Mouse (Mus musculus) heart, embryonic 14.5 days (tissue): Measurements from ENCODE around the gene Mtf1. TPM values are rescaled to one million over a fixed set of nuclear protein-coding genes. Genes with fewer than 3 reads are reported as not detected.

ENCODE experiments used
- ATAC-seq: fragments of 200-750 bp; cut with Nextera tagmentation; 2 replicates; pipeline ENCODE4 v1.8.0; 2017; ENCODE audit warnings: low read depth, moderate TSS enrichment; ENCODE audit not compliant: insufficient number of reproducible peaks, insufficient read depth, low FRiP score
- H3K27ac ChIP-seq, 2 experiments: fragments of 200-500 bp in 1 of 2; fragments of 300-500 bp in 1 of 2; sonication (generic) in 1 of 2; replicated peaks in 1 of 2; 2 replicates each; pipeline ENCODE4 v1.5.1; 2012 to 2014; ENCODE audit warnings: low read depth in 2 of 2, low read length in 2 of 2, control low read depth in 1 of 2, mild to moderate bottlenecking in 1 of 2, mixed read lengths in 1 of 2; ENCODE audit not compliant: control insufficient read depth in 1 of 2, insufficient read depth in 1 of 2
- H3K27me3 ChIP-seq: fragments of 300-500 bp; sonication (generic); 2 replicates; pipeline ENCODE4 v1.6.1; 2014; ENCODE audit warnings: mild to moderate bottlenecking, low read length, control low read depth; ENCODE audit not compliant: control insufficient read depth, insufficient read depth
- H3K36me3 ChIP-seq: fragments of 300-500 bp; sonication (generic); 2 replicates; pipeline ENCODE4 v1.6.1; 2014; ENCODE audit warnings: mild to moderate bottlenecking, control low read depth, low read length, mixed read lengths; ENCODE audit not compliant: control insufficient read depth, insufficient read depth
- H3K4me1 ChIP-seq, 2 experiments: fragments of 200-500 bp in 1 of 2; fragments of 300-500 bp in 1 of 2; sonication (generic) in 1 of 2; 2 replicates each; pipeline ENCODE4 v1.6.1; 2012 to 2014; ENCODE audit warnings: low read length in 2 of 2, control low read depth in 1 of 2, mixed read lengths in 1 of 2; ENCODE audit not compliant: control insufficient read depth in 2 of 2, insufficient read depth in 2 of 2
- H3K4me2 ChIP-seq: fragments of 300-500 bp; sonication (generic); 2 replicates; pipeline ENCODE4 v1.6.1; 2014; ENCODE audit warnings: mild to moderate bottlenecking, low read length
- H3K4me3 ChIP-seq, 2 experiments: fragments of 200-500 bp in 1 of 2; fragments of 300-500 bp in 1 of 2; sonication (generic) in 1 of 2; 2 replicates each; pipeline ENCODE4 v1.5.1; 2012 to 2014; ENCODE audit warnings: low read length in 2 of 2, mild to moderate bottlenecking in 2 of 2, control low read depth in 1 of 2, low read depth in 1 of 2, moderate library complexity in 1 of 2; ENCODE audit not compliant: control insufficient read depth in 1 of 2, insufficient read depth in 1 of 2
- H3K9ac ChIP-seq: fragments of 300-500 bp; sonication (generic); 2 replicates; pipeline ENCODE4 v1.6.1; 2014; ENCODE audit warnings: mild to moderate bottlenecking, low read length
- H3K9me3 ChIP-seq: fragments of 300-500 bp; sonication (generic); 2 replicates; pipeline ENCODE4 v1.6.1; 2016; ENCODE audit warnings: low read length, control low read depth; ENCODE audit not compliant: control insufficient read depth
- WGBS: fragments of 180-500 bp; shearing (Covaris S2); extraction: QIAGEN DNeasy Blood & Tissue Kit; methylation state at CpG from one replicate; pipeline ENCODE4 v1.1.7; 2014; 5-methylcytosine and 5-hydroxymethylcytosine counted together
- polyA plus RNA-seq: library from polyadenylated mRNA; unstranded; fragments of >200 nt; fragmentation: Nextera tagmentation; extraction: Ambion mirVana; gene quantifications from 2 replicates; pipeline ENCODE4 v1.2.1, GENCODE M21; 2014

The Mtf1 gene
- 11.4 and 14.0 TPM in 2 replicates for polyA plus RNA-seq

GRCm38 (mm10) chr4:124801552-124802308, at the start of gene Mtf1:
TSS of gene Mtf1 (plus strand) at chr4:124802104.
- Histone ChIP-seq H3K27me3 (no peaks in the 10 kb centered on the region), H3K9ac (peak within 1 kb of the TSS; percentile 89), H3K36me3 (peaks cover 51% of the 10 kb centered on the region), H3K27ac (peak within 1 kb of the TSS; percentile 90 to 94), H3K4me2 (peak within 1 kb of the TSS; percentile 93), H3K4me1 (peaks cover 0 to 12% of the 10 kb centered on the region in 2 experiments; a peak in 3 of 4 replicates), H3K9me3 (no peaks in the 10 kb centered on the region), H3K4me3 (peak within 1 kb of the TSS; percentile 66 to 89)
- ATAC-seq, result peak; percentile 64
- 4% methylated on average over 21 of the region's 21 CpGs for WGBS

- Histone ChIP-seq H3K36me3 (no peaks in the 10 kb centered on the region; the same call in 1 of the 2 replicates), H3K4me1 (peaks cover 10 to 31% of the 10 kb centered on the region in 2 experiments), H3K4me3 (peak overlapping the region; percentile 75 to 81), H3K9ac (peak overlapping the region; percentile 74), H3K9me3 (no peaks in the 10 kb centered on the region), H3K27ac (no peak overlapping the region), H3K27me3 (no peaks in the 10 kb centered on the region), H3K4me2 (peak overlapping the region; percentile 86)
- ATAC-seq, result no peak
- whole genome bisulfite sequencing, result 13% methylated on average over 15 of the region's 15 CpGs
Measured at GRCm38 (mm10) chr4:124752281-124753199, 49.4 kb upstream of the Mtf1 start.

DNA sequence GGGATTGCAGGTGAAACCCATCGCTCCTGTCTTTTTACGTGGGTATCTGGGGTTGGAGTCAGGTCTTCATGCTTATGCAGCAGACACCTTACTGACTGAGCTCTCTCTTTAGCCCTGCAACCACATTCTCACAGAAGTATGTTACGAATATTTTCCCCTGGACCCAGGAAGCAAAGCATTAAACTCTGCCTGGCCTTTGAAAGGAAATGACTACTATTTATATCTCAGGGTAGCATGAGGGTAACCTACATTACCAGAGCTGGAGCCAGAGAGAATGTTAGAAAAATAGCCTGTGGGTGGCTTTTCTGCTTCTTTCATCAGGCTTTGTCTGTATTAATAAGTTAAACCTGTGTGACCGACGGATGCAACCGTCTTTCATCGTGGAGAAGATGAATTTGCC, 46.4 kb upstream of the Mtf1 start:
- H3K27me3 ChIP-seq, result no peaks in the 10 kb centered on the region
- H3K4me3 ChIP-seq, result no peak overlapping the region
- H3K4me2 ChIP-seq, result no peak overlapping the region
- H3K36me3 ChIP-seq, result peaks cover 3% of the 10 kb centered on the region; the same call in 1 of the 2 replicates
- WGBS, result 60% methylated on average over 7 of the region's 7 CpGs
- H3K9me3 ChIP-seq, result no peaks in the 10 kb centered on the region
- peaks cover 10 to 31% of the 10 kb centered on the region in 2 experiments for H3K4me1 ChIP-seq
- no peak for ATAC-seq
- peak overlapping the region in 1 of 2 experiments; percentile 23; a peak in 1 of 4 replicates for H3K27ac ChIP-seq
- H3K9ac ChIP-seq, result no peak overlapping the region

GRCm38 (mm10) chr4:124759305-124759811, 42.5 kb upstream of the Mtf1 start:
- 65% methylated on average over 7 of the region's 7 CpGs for WGBS
- H3K36me3 ChIP-seq, result peaks cover 3% of the 10 kb centered on the region; the same call in 1 of the 2 replicates
- no peak for ATAC-seq
- H3K4me3 ChIP-seq, result no peak overlapping the region
- H3K9me3 ChIP-seq, result no peaks in the 10 kb centered on the region
- no peaks in the 10 kb centered on the region for H3K27me3 ChIP-seq
- no peak overlapping the region for H3K9ac ChIP-seq
- peaks cover 2 to 13% of the 10 kb centered on the region in 2 experiments for H3K4me1 ChIP-seq
- H3K27ac ChIP-seq, result no peak overlapping the region
- H3K4me2 ChIP-seq, result no peak overlapping the region

- Histone ChIP-seq H3K9me3 (no peaks in the 10 kb centered on the region), H3K27me3 (no peaks in the 10 kb centered on the region), H3K27ac (no peak overlapping the region), H3K36me3 (peaks cover 3% of the 10 kb centered on the region; the same call in 1 of the 2 replicates), H3K4me1 (peaks cover 5 to 6% of the 10 kb centered on the region in 2 experiments), H3K4me2 (no peak overlapping the region), H3K4me3 (no peak overlapping the region), H3K9ac (no peak overlapping the region)
- WGBS, result 36% methylated on average over 1 of the region's 1 CpGs
- ATAC-seq, result no peak
Measured at GRCm38 (mm10) chr4:124761201-124761600, 40.7 kb upstream of the Mtf1 start.

GRCm38 (mm10) chr4:124762858-124763452, 38.9 kb upstream of the Mtf1 start:
- no peak for ATAC-seq
- H3K9me3 ChIP-seq, result no peaks in the 10 kb centered on the region
- no peaks in the 10 kb centered on the region for H3K27me3 ChIP-seq
- no peak overlapping the region for H3K4me2 ChIP-seq
- peaks cover 7 to 12% of the 10 kb centered on the region in 2 experiments for H3K4me1 ChIP-seq
- H3K36me3 ChIP-seq, result 0 out of 2 replicates have a peak, but pooled peaks cover 3% of the 10 kb centered on the region
- H3K27ac ChIP-seq, result no peak overlapping the region
- H3K9ac ChIP-seq, result no peak overlapping the region
- WGBS, result 80% methylated on average over 6 of the region's 6 CpGs
- no peak overlapping the region for H3K4me3 ChIP-seq
